Mouse (Mus musculus) left cerebral cortex, postnatal 14 days (tissue): Measurements from ENCODE around the gene Gm15517. TPM values are rescaled to one million over a fixed set of nuclear protein-coding genes. Genes with fewer than 3 reads are reported as not detected.
"Not testable (repeated sequence)": the region's sequence is repeated elsewhere in the genome, so short reads cannot be mapped to it uniquely, and the experiment has no call there.

ENCODE experiments used
- DNase-seq, 2 experiments: peaks; one replicate each; pipeline ENCODE4 v3.0.0; 2021 to 2022; ENCODE audit warnings: low spot score in 2 of 2, mixed read lengths in 1 of 2
- intact Hi-C: fragments of 180-260 bp; cut with DNase I; formaldehyde crosslinking; loops from one replicate; pipeline ENCODE4 v1.15.1; 2025
- long read RNA-seq, 2 experiments: library from polyadenylated mRNA; stranded (forward); transcript quantifications; one replicate each; pipeline ENCODE4 v2.0.0; 2021
- total RNA-seq, 2 experiments: library from RNA; stranded (reverse); gene quantifications; 2 replicates each; pipeline ENCODE4 v1.2.3; 2021

The Gm15517 gene
- total RNA-seq: not detected
- long read RNA-seq, experiment 1: 0 reads
- long read RNA-seq, experiment 2: 0 reads

DNA sequence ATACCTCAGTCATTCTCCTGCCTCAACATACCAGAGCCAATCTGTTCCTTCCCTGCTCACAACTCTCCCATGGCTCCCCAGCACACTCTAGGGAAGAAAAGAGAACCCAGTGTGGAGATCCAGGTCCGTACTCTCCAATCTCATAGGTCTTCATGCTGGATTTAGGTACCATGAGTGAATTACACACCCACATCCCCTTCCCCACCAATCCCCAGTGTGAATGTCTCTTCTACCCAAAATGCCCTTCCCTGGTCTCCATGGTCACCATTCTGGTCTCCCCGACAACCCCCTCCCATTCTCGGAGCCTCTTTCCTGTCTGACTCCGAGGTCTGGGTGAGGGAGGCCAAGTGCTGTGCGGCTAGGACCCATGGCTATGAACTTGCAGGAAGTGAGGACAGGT is at the start of gene Gm15517:
TSS of gene Gm15517 (plus strand) at position 301 of the 400 bp plus-strand sequence.
- intact Hi-C loops: loop anchor here (5.0 kb wide), 1 partner anchor 56 kb away; no protein-coding TSS in a partner anchor
- DNase-seq: no peak

- DNase-seq: no peak
- intact Hi-C loops: no loop called here
These were observed 45.6 kb upstream of the Gm15517 start, which contains the start of gene Klk1b5 for GRCm38 (mm10) chr7:44215645-44216044. Gene Klk1b5 (plus strand): TSS chr7:44215945.

GRCm38 (mm10) chr7:44221601-44222000 is 39.6 kb upstream of the Gm15517 start:
- DNase-seq, intact Hi-C loops: not testable (repeated sequence)

DNA sequence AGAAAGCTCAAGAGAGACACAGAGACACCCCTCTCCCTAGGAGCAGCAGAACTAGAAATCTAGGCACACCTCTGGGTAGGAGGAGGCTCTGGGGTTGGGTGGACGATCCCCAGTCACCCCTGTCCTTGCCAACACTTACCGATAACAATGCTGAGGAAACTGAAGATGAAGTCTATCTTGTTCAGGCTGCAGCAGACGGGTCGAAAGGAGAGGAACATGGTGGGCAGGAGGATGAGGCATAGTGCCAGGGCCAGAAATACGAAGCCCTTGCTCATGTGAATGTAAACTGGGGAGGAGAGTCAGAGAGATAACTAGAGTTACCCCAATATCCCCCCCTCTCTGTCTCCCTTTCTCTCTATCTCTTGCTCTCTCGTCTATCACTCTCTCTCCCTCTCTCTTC is 38.9 kb upstream of the Gm15517 start:
- not testable (repeated sequence) for DNase-seq

GRCm38 (mm10) chr7:44225076-44225475 is 36.2 kb upstream of the Gm15517 start, which contains the start of gene Klk1:
Gene Klk1 (plus strand): TSS chr7:44225360.
- intact Hi-C loops: no loop called here
- no peak for DNase-seq

More for the DNA sequence above, 38.9 kb upstream of the Gm15517 start:
- intact Hi-C loops: not testable (repeated sequence)

GRCm38 (mm10) chr7:44235909-44236308 is 25.3 kb upstream of the Gm15517 start, which contains the start of gene Gm36864:
Gene Gm36864 (plus strand): TSS chr7:44236177.
- DNase-seq: no peak
- intact Hi-C loops: no loop called here

- intact Hi-C loops: no loop called here
- no peak for DNase-seq
These were observed 21.3 kb upstream of the Gm15517 start for GRCm38 (mm10) chr7:44239913-44240312.

GRCm38 (mm10) chr7:44240712-44241111 is 20.5 kb upstream of the Gm15517 start:
- no peak for DNase-seq
- intact Hi-C loops: no loop called here

- DNase-seq: no peak
- intact Hi-C loops: no loop called here
These were observed 20.1 kb upstream of the Gm15517 start for GRCm38 (mm10) chr7:44241163-44241562.

- no peak for DNase-seq
- intact Hi-C loops: no loop called here
These were observed 17.2 kb upstream of the Gm15517 start for GRCm38 (mm10) chr7:44244080-44244479.

DNA sequence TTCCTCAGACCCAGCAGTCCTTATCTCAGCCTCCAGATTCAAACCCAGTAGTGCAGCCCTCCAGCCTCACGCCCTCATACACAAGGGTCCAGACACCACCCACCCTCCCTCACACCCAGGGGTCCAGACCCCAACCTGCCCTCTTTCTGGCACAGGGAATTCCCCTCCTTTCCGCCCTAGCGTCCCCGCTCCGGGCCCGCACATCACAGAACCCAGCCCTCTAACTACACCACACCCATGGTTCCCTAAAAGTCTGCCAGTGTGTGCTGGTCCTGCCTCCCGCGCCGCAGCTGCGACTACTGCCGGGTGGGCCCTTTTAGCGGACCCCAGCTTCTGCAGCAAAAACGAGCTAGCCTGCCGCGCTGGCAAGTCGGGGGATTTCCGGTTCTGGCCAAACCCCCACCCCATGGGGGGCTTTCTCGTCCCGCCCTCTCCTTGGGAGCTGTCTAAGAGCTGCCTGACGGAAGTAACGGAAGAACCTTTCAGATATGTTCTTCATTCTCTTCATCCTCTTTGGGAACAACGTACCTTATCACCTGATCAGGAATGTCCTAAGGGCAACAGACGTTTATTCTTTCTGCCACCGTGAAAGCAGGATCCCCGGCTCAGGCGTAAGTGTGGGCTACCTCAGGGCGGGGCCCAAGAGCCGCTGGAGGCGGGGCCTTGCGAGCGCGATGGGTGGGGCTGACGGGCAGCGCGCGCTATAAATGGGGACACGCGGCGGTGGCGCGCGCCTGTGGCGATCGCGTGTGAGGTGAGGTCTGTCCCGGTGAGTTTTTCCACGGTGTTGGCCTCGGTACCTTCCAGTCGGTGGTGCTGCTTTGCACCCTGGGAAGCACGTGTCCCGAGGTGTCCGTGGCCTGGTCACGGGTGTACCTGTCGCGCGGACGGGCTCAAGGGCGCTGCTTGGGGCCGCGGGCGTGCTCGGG is 14.9 kb upstream of the Gm15517 start, which contains the start of the genes 1700028J19Rik and 2410002F23Rik:
TSS of gene 1700028J19Rik (minus strand) at position 641 of the 929 bp plus-strand sequence.
TSS of gene 2410002F23Rik (plus strand) at position 668 of the 929 bp plus-strand sequence.
- DNase-seq: peak; percentile 90 to 92
- intact Hi-C loops: no loop called here

- DNase-seq: peak in 1 of 2 experiments; percentile 70
- intact Hi-C loops: no loop called here
These were observed 14.2 kb upstream of the Gm15517 start for GRCm38 (mm10) chr7:44246984-44247470.

- intact Hi-C loops: no loop called here
- DNase-seq: no peak
These were observed 13.3 kb upstream of the Gm15517 start for GRCm38 (mm10) chr7:44247971-44248370.

- no peak for DNase-seq
- intact Hi-C loops: no loop called here
These were observed 12.0 kb upstream of the Gm15517 start for GRCm38 (mm10) chr7:44249248-44249647.

GRCm38 (mm10) chr7:44250732-44251275 is 10.4 kb upstream of the Gm15517 start:
- DNase-seq, intact Hi-C loops: not testable (repeated sequence)

DNA sequence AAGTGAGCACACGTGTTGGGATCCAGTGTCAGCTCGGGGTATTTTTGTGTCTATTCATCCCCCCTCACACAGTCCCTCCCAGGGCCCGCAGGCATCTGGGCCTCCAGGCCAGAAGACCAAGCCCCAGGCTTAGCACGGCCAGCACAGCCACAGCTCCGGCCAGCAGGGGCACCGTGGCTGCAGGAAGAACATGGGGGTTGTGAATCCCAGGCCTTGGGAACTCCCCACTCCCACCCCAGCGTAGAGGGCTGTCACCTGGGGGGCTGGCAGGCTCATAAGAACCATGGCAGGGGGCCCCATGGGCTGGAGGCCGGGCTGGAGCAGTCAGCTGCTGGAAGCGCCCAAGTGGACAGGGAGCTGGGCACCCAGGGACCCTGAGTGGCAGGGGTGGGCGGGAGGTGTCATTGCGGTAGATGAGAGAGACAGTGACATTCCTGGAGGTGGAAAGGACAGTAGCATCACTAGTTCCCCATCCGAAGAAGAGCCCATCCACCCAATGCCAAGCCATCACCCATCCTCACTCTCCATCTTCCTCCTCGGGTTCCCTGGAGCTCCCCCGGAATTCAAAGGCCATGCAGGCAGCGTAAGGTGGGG is 8.1 kb upstream of the Gm15517 start:
- intact Hi-C loops: no loop called here
- no peak for DNase-seq

DNA sequence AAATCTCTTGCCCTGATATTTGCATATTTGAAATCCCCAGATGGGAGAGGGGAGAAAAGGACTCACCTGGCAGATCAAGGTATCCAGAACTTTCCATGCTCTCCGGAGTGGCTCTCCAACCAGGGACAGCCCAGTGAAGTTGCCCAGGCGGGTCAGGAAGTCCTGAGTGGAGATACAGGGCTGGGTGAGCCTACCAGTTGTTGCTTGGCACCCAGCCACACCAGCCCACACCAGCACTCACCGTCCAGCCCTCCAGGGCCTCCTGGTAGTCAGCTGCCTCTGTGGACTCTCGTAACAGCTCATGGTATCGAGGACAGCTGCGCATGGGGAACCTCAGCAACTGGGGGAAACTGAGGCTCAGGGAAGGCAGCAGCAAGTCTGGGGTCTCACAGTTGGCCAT is 6.3 kb upstream of the Gm15517 start:
- intact Hi-C loops: loop anchor here (5.0 kb wide), 1 partner anchor 222 kb away; no protein-coding TSS in a partner anchor

DNA sequence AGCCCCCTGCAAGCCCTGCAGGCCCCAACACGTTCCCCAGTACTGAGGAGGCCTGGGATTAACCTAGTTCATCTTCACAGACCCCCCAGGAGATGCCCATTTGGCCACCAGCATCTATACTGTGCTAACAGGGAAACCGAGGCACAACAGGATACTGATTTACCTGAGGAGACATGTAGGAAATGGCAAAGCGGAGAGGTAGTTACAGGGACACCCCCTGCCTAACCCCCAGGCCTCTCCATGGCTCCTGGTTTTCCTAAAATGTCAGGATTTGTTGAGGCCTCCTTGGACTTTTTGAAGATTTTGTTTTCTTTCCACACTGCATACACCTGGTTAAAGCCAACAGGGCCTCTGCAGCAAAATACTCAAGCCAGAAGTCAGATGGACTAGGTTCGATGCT is 4.0 kb upstream of the Gm15517 start, which contains the start of gene Acp4:
TSS of gene Acp4 (minus strand) at position 101 of the 400 bp plus-strand sequence.
- intact Hi-C loops: loop anchor here (5.0 kb wide), 1 partner anchor 220 kb away; no protein-coding TSS in a partner anchor

More for the DNA sequence above, 6.3 kb upstream of the Gm15517 start:
- DNase-seq: no peak

DNA sequence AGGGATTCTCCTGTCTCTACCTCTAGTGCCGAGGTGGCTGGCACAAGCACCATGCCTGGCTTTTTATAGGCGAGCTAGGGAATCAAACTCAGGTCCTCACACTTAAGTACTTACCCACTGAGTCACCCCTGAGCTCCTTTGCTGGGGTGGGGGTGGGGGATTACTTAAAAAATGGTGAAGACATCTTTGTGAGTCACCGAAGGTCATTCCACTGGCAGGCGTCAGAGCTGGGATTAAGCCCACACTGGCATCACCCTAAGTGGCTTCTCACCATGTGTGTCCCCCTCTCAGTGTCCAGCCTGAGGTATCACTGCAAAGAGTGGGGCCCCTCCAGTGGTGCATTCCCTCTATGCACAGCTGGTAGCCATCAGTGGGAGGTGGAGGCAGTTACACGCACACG is 837 bp upstream of the Gm15517 start:
- no peak for DNase-seq
- intact Hi-C loops: loop anchor here (5.0 kb wide), 1 partner anchor 57 kb away; no protein-coding TSS in a partner anchor

More for the DNA sequence above, 4.0 kb upstream of the Gm15517 start, which contains the start of gene Acp4:
- no peak for DNase-seq
